Mouse (Mus musculus) G1E (cell line): ENCODE data around the gene Chst15. TPM values are rescaled to one million over a fixed set of nuclear protein-coding genes. Genes with fewer than 3 reads are reported as not detected.

Source experiments
- ATAC-seq: 2 replicates; pipeline ENCODE4 v1.8.0; 2016; ENCODE audit warnings: mild to moderate bottlenecking; ENCODE audit not compliant: insufficient number of reproducible peaks, poor library complexity, low FRiP score, severe bottlenecking; ENCODE audit errors: extremely low read depth
- DNase-seq: peaks from one replicate; pipeline ENCODE4 v3.0.0; 2012; ENCODE audit warnings: low spot score
- H3K27me3 ChIP-seq: 2 replicates; pipeline ENCODE4 v1.6.1; 2012; ENCODE audit warnings: mild to moderate bottlenecking, low read length, inconsistent platforms; ENCODE audit not compliant: insufficient read depth
- H3K36me3 ChIP-seq: replicated peaks from 2 replicates; pipeline ENCODE3; 2012; ENCODE audit warnings: mild to moderate bottlenecking, inconsistent platforms
- H3K4me1 ChIP-seq: 2 replicates; pipeline ENCODE4 v1.6.1; 2012; ENCODE audit warnings: low read depth, low read length, inconsistent platforms, mixed read lengths; ENCODE audit not compliant: insufficient read depth
- H3K4me3 ChIP-seq: 2 replicates; pipeline ENCODE4 v1.5.1; 2012; ENCODE audit warnings: low read depth, mild to moderate bottlenecking, inconsistent platforms, low read length, moderate library complexity, mixed read lengths
- H3K9me3 ChIP-seq: replicated peaks from 2 replicates; pipeline ENCODE4 v1.6.1; 2012; ENCODE audit warnings: inconsistent platforms
- CTCF ChIP-seq: IDR thresholded peaks from 2 replicates; pipeline ENCODE4 v1.5.1; 2012; ENCODE audit warnings: low read depth, low read length, inconsistent platforms, mixed read lengths
- GATA1 ChIP-seq: IDR thresholded peaks from 2 replicates; pipeline ENCODE4 v1.6.1; 2012; ENCODE audit warnings: borderline replicate concordance, low read length, inconsistent platforms, mixed read lengths
- GATA2 ChIP-seq: IDR thresholded peaks from 2 replicates; pipeline ENCODE4 v1.6.1; 2012; ENCODE audit warnings: low read depth, low read length, inconsistent platforms, borderline replicate concordance
- POLR2AphosphoS5 ChIP-seq: IDR thresholded peaks from 2 replicates; pipeline ENCODE4 v1.6.1; 2012; ENCODE audit warnings: low read depth, low read length, inconsistent platforms; ENCODE audit not compliant: insufficient replicate concordance
- TAL1 ChIP-seq: conservative IDR thresholded peaks from 2 replicates; pipeline ENCODE4 v1.6.1; 2012; ENCODE audit warnings: low read depth, low read length, inconsistent platforms, mixed read lengths
- polyA plus RNA-seq: library from polyadenylated mRNA; stranded (reverse); fragments of >175 nt; gene quantifications from 2 replicates; pipeline ENCODE4 v1.2.3, GENCODE M21; 2012
- total RNA-seq, 2 experiments: library from RNA; stranded (forward) in 1 of 2; stranded (reverse) in 1 of 2; fragments of 200-1000 nt in 1 of 2; fragments of >200 nt in 1 of 2; fragmentation: Nextera tagmentation in 1 of 2; gene quantifications; 2 replicates each; pipeline ENCODE4 v1.2.3; 2014 to 2017

The Chst15 gene
- total and polyA plus RNA-seq, 3 experiments, result 0.05 TPM; not detected in 2

GRCm38 (mm10) chr7:132305492-132306375 is 11.3 kb downstream of the Chst15 start:
- Histone ChIP-seq H3K4me3 (no peak overlapping the region), H3K27me3 (no peaks in the 10 kb centered on the region), H3K36me3 (no peaks in the 10 kb centered on the region), H3K4me1 (no peaks in the 10 kb centered on the region), H3K9me3 (peaks cover 61% of the 10 kb centered on the region)
- TF ChIP-seq TAL1 (no peak), POLR2AphosphoS5 (no peak), GATA1 (no peak), GATA2 (no peak)
- DNase-seq (no peak), ATAC-seq (no peak)

GRCm38 (mm10) chr7:132304424-132305085 is 12.5 kb downstream of the Chst15 start:
- Histone ChIP-seq H3K27me3 (no peaks in the 10 kb centered on the region), H3K4me3 (no peak overlapping the region), H3K36me3 (no peaks in the 10 kb centered on the region), H3K9me3 (peaks cover 57% of the 10 kb centered on the region), H3K4me1 (no peaks in the 10 kb centered on the region)
- ATAC-seq (no peak), DNase-seq (no peak)
- TF ChIP-seq POLR2AphosphoS5, result no peak
- TF ChIP-seq CTCF, result no peak
- no peak for TF ChIP-seq GATA2
- TF ChIP-seq GATA1, result no peak
- TF ChIP-seq TAL1, result no peak

- ATAC-seq, result no peak
These were observed 13.0 kb downstream of the Chst15 start for GRCm38 (mm10) chr7:132303988-132304387.

GRCm38 (mm10) chr7:132302508-132303241 is 14.4 kb downstream of the Chst15 start:
- TF ChIP-seq TAL1, result no peak
- TF ChIP-seq GATA2, result no peak
- TF ChIP-seq POLR2AphosphoS5, result no peak
- Histone ChIP-seq H3K27me3 (no peaks in the 10 kb centered on the region), H3K4me3 (no peak overlapping the region), H3K36me3 (no peaks in the 10 kb centered on the region), H3K9me3 (peaks cover 60% of the 10 kb centered on the region), H3K4me1 (no peaks in the 10 kb centered on the region)
- no peak for DNase-seq
- no peak for ATAC-seq

More at GRCm38 (mm10) chr7:132303988-132304387, 13.0 kb downstream of the Chst15 start:
- H3K9me3 ChIP-seq, result peaks cover 57% of the 10 kb centered on the region
- no peaks in the 10 kb centered on the region for H3K27me3 ChIP-seq
- H3K4me1 ChIP-seq, result no peaks in the 10 kb centered on the region
- TF ChIP-seq GATA2 (no peak), POLR2AphosphoS5 (no peak)
- no peak for DNase-seq
- no peak overlapping the region for H3K4me3 ChIP-seq
- H3K36me3 ChIP-seq, result no peaks in the 10 kb centered on the region

- no peaks in the 10 kb centered on the region for H3K27me3 ChIP-seq
- TF ChIP-seq GATA1, result no peak
- peaks cover 67% of the 10 kb centered on the region for H3K9me3 ChIP-seq
- DNase-seq, result no peak
- no peak for ATAC-seq
- no peaks in the 10 kb centered on the region for H3K4me1 ChIP-seq
- no peak overlapping the region for H3K4me3 ChIP-seq
- H3K36me3 ChIP-seq, result no peaks in the 10 kb centered on the region
These were observed 17.3 kb downstream of the Chst15 start for GRCm38 (mm10) chr7:132299661-132300210.

GRCm38 (mm10) chr7:132298412-132298990 is 18.5 kb downstream of the Chst15 start:
- H3K4me3 ChIP-seq, result no peak overlapping the region
- H3K9me3 ChIP-seq, result peaks cover 69% of the 10 kb centered on the region
- TF ChIP-seq GATA2 (no peak), TAL1 (no peak), CTCF (no peak)
- ATAC-seq (no peak), DNase-seq (no peak)
- no peaks in the 10 kb centered on the region for H3K27me3 ChIP-seq
- H3K36me3 ChIP-seq, result no peaks in the 10 kb centered on the region
- H3K4me1 ChIP-seq, result no peaks in the 10 kb centered on the region
